Mouse (Mus musculus) adrenal gland, postnatal 36 days (tissue): Measurements from ENCODE around the gene Tmtc1. TPM values are rescaled to one million over a fixed set of nuclear protein-coding genes. Genes with fewer than 3 reads are reported as not detected.

ENCODE experiments used
- DNase-seq, 2 experiments: peaks; one replicate each; pipeline ENCODE4 v3.0.0; 2021; ENCODE audit warnings: mixed read lengths in 1 of 2
- total RNA-seq, 2 experiments: library from RNA; stranded (reverse); gene quantifications; 2 replicates each; pipeline ENCODE4 v1.2.3; 2021

Tmtc1 gene
- total RNA-seq, 2 experiments from 2014 or later, result 12.0 to 13.8 TPM

GRCm38 (mm10) chr6:148241685-148242084 lies 202.5 kb downstream of the Tmtc1 start:
- no peak for DNase-seq

GRCm38 (mm10) chr6:148239311-148239710 lies 204.9 kb downstream of the Tmtc1 start:
- DNase-seq, result no peak

- DNase-seq, result no peak
Observed at GRCm38 (mm10) chr6:148237453-148237852, 206.7 kb downstream of the Tmtc1 start.

GRCm38 (mm10) chr6:148234105-148234828 lies 209.9 kb downstream of the Tmtc1 start:
- DNase-seq, result no peak

GRCm38 (mm10) chr6:148227542-148227941 lies 216.6 kb downstream of the Tmtc1 start:
- DNase-seq, result no peak

- DNase-seq, result no peak
Observed at GRCm38 (mm10) chr6:148222686-148223085, 221.5 kb downstream of the Tmtc1 start.

- DNase-seq, result no peak
Observed at GRCm38 (mm10) chr6:148218235-148219076, 225.7 kb downstream of the Tmtc1 start.

GRCm38 (mm10) chr6:148216752-148217151 lies 227.4 kb downstream of the Tmtc1 start:
- DNase-seq, result no peak

- peak; percentile 31 to 58 for DNase-seq
Observed at GRCm38 (mm10) chr6:148214765-148215164, 229.4 kb downstream of the Tmtc1 start.

- DNase-seq, result peak; percentile 95 to 97
Observed at GRCm38 (mm10) chr6:148211897-148212680, 232.1 kb downstream of the Tmtc1 start, which contains the start of gene Ergic2. TSS of gene Ergic2 (minus strand) at chr6:148212374.

GRCm38 (mm10) chr6:148211391-148211876 lies 232.8 kb downstream of the Tmtc1 start:
- no peak for DNase-seq

GRCm38 (mm10) chr6:148207522-148207921 lies 236.7 kb downstream of the Tmtc1 start:
- no peak for DNase-seq

GRCm38 (mm10) chr6:148205134-148205533 lies 239.1 kb downstream of the Tmtc1 start:
- DNase-seq, result no peak

- DNase-seq, result no peak
Observed at GRCm38 (mm10) chr6:148199729-148200128, 244.5 kb downstream of the Tmtc1 start.

- no peak for DNase-seq
Observed at GRCm38 (mm10) chr6:148199177-148199576, 245.0 kb downstream of the Tmtc1 start.

- peak in 1 of 2 experiments; percentile 10 for DNase-seq
Observed at GRCm38 (mm10) chr6:148193972-148194701, 250.1 kb downstream of the Tmtc1 start.

GRCm38 (mm10) chr6:148185694-148186093 lies 258.5 kb downstream of the Tmtc1 start:
- DNase-seq, result no peak
